Mouse (Mus musculus) gastrocnemius, postnatal 36 days (tissue): ENCODE data around the gene Gpnmb. TPM values are rescaled to one million over a fixed set of nuclear protein-coding genes. Genes with fewer than 3 reads are reported as not detected.

ENCODE experiments used
- DNase-seq, 2 experiments: peaks; one replicate each; pipeline ENCODE4 v3.0.0; 2022
- intact Hi-C: fragments of 180-260 bp; cut with DNase I; formaldehyde crosslinking; loops from one replicate; pipeline ENCODE4 v1.15.1; 2025
- long read RNA-seq, 2 experiments: library from polyadenylated mRNA; stranded (forward); transcript quantifications; one replicate each; pipeline ENCODE4 v2.0.0; 2021
- total RNA-seq, 2 experiments: library from RNA; stranded (reverse); gene quantifications; 2 replicates each; pipeline ENCODE4 v1.2.3; 2021

The Gpnmb gene
- 1 to 10 TPM; 1.0 to 2.2 TPM for total RNA-seq
- long read RNA-seq, experiment 1, partial matches to known transcripts = 0 of 1 reads
- long read RNA-seq, experiment 1, other reads (novel, unspliced or antisense) = 0 of 1 reads
- long read RNA-seq, experiment 2, partial matches to known transcripts = 1 of 1 reads
- long read RNA-seq, experiment 2, other reads (novel, unspliced or antisense) = 0 of 1 reads

DNA sequence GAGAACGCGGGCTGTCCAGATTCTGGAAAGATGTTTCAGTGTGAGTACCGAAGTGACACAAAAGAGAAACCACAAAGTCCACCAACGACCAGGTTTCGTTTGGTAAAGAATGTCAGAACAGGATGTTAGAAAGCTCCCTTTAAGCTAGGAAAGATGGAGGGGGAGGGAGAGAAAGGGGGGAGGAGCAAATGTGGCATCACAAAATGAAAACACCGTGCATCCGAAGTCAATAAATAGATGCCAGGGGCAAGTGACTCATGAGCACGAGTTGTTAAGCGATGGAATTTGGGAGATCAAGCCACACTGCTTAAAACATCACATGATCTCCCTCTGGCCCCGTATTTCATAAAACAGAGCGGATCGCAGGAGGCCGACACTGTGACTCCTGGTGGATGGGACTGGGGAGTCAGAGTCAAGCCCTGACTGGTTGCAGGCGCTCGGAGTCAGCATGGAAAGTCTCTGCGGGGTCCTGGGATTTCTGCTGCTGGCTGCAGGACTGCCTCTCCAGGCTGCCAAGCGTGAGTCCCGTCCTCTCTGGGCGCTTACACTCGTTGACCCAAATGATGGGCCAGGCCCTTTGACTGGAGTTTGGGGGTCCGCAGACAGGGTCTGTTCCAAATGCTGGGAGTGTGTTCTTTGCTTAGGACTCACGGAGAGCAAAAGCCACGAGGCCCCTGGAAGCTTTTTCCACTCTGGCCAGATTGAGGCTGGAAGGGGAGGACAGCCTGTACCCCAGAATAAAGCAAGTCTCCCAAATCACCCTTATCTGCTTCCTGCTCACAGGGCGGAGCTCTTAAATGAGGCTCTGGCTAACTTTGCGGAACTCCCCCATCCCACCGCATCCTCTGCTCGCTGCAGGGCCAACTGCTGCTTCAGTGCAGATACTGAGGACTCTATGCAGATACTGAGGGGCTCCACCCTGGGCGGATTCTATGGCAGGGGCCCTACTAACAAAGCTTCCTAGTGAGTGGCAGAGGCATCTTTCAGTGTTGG, at the start of gene Gpnmb:
Gpnmb (plus strand) TSS at position 272 of the 993 bp plus-strand sequence.
- intact Hi-C loops = no loop called here
- peak in 1 of 2 experiments; percentile 17 for DNase-seq

DNA sequence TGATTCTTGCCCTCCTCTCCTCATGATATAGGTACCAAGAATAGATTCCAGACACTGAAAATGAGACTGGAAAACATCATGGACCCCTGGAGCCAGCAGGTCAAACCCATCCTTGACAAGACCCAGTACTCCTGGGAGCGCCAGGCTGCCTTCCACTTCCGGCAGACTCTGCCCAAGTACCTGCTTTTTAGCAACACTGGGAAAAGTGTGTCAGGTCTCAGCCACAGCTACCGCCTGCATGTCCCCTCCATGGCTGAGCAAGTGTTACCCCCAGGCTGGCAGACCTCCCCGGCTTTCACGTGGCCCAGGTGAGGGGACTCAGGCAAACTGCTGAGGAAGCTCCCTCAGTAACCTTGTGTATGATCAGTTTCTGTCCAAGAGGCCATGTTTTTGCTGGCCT, 46.4 kb upstream of the Gpnmb start:
- no peak for DNase-seq
- intact Hi-C loops = no loop called here

DNA sequence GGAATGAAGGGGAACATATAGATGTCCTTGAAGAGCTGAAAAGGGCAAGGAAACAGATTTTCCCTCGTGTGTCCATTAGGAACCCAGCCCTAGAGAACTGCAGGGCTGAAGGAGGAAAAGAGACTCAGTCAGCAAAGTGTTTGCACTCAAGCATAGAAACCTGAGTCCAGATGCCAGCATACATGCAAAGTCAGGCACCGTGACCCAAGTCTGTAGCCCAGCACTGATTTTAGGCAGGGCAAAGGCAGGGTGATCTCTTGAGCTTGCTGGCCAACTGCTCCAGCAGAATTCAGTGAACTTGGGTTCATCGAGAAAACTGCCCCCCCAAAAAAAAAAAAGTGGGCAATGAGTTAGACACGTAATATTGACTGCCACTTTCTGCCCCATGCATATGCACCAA, 44.4 kb upstream of the Gpnmb start:
- intact Hi-C loops = no loop called here
- DNase-seq = no peak

DNA sequence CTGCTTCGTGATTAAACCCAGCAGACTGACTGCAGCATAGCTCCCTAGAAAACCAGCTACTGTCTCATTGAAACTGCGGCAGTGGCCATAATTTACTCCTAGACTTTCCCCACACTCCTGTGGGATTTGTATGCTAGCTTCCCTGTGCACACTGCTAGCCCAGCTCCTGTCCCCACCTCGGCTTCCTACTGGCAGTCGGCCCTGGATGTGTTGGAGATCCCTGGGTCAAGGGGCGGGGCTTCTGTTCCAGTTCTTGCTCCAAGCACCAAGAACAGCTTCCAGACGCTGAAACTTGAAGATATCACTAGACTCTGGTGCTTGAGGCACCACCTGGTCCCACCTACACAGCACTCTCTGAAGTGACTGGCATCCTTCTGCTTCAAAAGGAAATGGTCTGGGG, 38.2 kb upstream of the Gpnmb start:
- no peak for DNase-seq
- intact Hi-C loops = no loop called here

DNA sequence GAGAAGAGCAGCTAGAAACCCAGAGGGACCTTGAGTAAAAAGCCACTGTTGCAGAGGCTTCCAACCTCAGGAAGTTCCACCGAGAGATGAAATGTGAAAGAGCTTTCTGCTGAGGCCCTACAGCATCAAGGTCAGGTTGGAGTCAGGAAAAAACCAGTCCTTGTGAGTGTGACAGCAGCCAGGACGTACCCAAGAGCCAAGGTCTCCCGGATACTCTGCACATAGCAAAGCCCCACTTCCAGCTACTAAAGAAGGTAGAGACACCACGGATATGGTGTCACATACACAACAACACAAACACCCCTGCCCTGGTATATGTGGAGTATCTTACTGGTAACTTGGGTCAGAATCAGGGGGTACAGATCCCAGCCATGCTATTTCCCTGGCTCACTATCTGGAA, 37.5 kb upstream of the Gpnmb start:
- no peak for DNase-seq
- intact Hi-C loops = no loop called here

DNA sequence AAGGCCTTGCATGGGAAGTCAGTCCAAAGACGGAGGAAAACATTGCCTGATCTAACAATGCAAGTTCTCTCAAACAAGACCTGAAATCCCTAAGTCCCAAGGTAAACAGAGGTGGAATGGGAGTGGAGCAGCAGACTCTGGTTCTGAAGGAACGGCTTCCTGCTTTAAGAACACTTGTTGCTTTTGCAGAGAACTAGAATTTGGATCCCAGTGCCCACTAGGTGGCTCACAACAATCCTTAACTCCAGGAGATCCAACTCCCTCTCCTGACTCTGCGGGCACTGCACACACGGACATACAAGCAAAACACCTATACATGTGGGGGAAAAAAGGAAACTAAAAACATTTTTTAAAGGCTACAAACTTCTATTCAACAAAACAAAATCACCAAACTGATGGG, 33.0 kb upstream of the Gpnmb start:
- intact Hi-C loops = no loop called here
- no peak for DNase-seq

DNA sequence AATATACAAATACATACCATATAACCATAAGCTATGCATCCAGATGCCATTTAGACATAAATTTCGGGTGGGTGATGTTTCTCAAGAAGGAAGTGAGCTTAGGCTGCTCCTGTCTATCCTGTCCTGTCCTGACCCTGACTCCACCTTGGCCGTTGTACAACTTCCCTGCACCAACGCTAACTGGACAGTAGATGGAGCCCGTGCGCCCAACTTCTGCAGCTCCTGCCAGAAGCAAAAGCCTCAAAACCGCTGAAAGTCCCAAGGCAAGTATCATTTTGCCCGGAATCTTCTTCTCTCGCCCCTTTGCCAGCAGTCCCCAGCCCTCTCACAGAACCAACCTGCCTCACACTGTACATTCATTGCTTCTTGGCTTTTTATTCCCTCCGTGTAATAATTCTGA, 28.4 kb upstream of the Gpnmb start:
- DNase-seq = peak; percentile 28 to 44

DNA sequence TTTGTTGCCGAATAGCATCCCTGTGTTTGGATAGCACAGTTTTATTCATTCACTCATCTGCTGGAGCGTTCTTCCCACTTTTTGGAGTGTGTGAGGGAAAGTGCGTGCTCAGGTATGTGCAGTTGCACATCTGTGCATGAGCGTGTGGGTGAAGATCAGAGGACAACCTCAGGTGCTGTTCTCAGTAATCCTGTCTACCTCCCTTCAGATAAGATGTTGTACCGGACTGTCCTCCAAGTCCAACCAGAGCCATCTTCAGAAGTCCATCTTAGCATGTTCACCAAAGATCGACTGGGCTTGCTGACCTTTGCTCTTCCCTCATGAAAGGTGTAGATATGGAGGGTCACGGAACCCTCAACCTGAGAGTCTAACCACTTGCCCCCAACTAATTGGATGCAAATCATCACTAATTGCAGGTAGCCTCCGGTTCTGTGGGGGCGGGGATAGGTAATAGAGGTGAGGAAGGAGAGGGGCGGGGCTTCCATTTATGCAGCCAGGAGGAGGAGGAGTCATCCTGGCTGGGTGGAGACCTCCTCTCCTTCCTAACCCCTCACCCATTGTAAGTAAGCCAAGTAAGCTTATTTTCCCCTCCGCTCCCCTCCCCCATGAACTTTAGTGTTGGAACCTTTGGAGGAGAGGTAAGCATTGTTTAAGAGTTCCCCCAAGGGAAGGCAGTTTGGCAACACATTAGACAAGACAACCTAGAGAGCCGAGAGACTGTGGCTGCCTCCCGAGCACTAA, 27.8 kb upstream of the Gpnmb start:
- intact Hi-C loops = no loop called here
- DNase-seq = no peak

More for the DNA sequence above, 28.4 kb upstream of the Gpnmb start:
- intact Hi-C loops = no loop called here

DNA sequence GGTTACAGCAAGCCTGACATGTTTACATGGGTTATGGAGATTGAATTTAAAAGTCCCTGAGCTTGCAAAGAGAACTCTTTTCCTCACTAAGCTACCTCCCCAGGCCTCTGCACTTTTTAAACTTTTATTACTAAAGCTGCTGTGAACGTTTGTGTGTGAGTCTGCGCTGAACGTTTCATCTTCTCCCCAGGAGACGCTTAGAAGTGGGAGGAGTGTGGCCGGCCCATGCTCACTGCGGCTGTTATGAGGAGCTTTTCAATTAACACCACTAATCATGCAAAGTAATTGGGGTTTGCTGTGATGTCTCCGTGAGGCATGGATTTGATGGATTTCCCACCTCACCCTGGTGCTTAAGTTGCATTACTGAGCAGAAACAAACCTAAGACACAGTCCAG, 27.2 kb upstream of the Gpnmb start:
- DNase-seq = no peak

DNA sequence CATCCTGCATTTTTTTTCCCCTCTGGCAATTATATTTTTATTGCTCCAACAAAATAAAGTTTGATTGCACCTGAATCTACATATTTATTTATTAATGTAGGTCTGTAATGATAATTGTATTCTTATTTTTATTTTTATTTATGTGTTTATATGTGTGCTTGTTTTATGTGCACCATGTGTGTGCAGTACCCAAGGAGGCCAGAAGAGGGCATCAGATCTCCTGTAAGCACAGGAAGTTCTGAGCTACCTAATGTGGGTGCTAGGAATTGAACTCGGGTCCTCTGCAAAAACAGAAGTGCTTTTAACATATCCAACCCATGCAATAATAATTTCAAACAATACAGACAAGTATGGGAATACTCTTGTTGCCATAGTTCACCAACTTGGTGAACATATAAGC, 26.7 kb upstream of the Gpnmb start:
- DNase-seq = no peak
- intact Hi-C loops = no loop called here

More for the DNA sequence above, 27.2 kb upstream of the Gpnmb start:
- intact Hi-C loops = no loop called here

DNA sequence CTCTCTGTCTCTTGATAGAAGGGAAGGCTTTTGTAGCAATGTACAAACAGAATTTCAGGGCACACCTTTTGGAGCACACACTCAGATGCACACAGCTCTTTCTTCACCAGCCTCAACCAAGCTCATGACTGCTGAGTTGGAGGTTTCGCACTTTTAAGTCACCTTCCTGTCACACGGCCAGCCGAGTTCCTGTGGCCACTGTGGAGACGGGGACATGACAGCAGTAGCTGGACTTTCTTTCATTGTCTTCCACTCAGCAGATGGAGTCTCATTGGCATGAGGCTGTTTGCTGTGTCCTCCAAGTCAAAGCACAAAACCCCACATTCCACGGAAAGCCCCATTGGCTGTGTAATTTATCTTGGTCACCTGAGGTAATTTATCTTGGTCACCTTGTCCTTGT, 25.2 kb upstream of the Gpnmb start:
- intact Hi-C loops = no loop called here

DNA sequence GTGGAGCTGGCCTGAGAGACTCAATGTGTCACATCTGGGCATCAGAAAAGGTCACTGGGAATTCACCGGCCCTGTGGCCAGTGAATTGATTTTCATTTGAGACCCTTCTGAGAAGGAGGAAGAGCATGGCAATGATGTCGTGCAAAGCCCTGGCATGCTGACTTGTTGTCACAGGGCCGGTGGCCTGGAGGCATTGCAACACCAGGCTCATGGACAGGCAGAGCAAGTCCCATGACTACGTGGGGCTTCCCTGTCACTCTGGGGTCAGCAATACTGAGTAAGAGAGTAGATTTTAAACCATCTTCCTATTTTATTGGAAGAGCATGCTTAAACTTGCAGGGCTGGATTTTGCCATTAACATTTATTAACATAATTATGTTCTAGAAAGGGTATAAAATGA, 23.3 kb upstream of the Gpnmb start:
- no peak for DNase-seq
- intact Hi-C loops = no loop called here

More for the DNA sequence above, 25.2 kb upstream of the Gpnmb start:
- DNase-seq = no peak

DNA sequence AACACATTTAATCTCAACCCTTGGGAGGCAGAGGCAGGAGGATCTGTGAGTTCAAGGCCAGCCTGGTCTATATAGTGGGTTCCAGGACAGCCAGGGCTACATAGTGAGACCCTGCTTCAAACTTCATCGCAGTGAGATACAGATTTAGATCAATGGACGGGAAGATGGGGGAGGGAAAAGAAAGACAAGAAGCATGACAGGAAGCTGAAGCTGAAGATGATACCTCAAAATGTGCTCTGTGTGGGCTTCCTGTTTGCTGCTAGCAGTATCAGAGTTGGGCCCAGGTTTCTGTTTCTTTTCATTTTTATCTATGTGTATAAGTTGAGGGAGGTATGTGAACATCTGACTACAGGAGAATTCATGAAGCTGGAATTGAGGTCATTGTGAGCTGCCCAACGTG, 22.9 kb upstream of the Gpnmb start:
- DNase-seq = no peak
- intact Hi-C loops = no loop called here

DNA sequence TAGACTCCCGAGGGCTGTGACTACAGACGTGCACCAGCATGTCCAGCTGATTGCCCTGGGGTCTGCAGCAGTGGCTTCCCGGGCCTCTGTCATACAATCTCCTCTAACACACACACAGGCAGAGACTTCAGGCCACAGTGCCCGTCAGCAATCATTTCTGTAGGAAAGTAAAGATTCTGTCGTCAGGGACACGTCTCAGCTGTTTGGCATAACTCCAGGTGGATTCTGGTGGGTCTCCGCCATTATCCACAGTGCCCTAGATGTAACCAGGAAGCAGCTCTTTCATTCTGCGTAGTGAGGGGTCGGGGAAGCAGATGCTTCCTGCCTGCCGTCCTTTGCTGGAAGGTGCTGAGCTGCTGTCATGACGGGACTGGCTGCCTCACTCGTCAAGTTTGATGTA, 19.2 kb upstream of the Gpnmb start:
- intact Hi-C loops = no loop called here
- no peak for DNase-seq

DNA sequence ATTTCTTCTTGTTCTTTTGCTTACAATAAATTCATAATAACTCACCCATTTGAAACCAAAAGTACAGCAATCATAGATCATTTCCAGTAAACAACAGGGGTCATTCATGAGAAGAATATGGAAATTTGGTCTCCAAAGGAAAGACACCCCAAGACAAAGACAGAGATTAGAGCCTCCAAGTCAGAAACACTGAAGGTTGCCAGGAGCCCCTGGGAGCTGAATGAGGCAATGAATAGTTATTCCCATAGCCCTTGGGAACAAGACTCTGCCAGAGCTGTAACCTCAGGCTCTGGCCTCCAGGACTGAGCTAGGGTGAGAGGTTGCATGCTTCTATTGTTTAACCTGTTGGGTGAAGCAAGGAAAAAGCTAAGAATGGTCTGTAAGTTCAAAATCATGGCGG, 17.0 kb upstream of the Gpnmb start:
- intact Hi-C loops = no loop called here
- no peak for DNase-seq

DNA sequence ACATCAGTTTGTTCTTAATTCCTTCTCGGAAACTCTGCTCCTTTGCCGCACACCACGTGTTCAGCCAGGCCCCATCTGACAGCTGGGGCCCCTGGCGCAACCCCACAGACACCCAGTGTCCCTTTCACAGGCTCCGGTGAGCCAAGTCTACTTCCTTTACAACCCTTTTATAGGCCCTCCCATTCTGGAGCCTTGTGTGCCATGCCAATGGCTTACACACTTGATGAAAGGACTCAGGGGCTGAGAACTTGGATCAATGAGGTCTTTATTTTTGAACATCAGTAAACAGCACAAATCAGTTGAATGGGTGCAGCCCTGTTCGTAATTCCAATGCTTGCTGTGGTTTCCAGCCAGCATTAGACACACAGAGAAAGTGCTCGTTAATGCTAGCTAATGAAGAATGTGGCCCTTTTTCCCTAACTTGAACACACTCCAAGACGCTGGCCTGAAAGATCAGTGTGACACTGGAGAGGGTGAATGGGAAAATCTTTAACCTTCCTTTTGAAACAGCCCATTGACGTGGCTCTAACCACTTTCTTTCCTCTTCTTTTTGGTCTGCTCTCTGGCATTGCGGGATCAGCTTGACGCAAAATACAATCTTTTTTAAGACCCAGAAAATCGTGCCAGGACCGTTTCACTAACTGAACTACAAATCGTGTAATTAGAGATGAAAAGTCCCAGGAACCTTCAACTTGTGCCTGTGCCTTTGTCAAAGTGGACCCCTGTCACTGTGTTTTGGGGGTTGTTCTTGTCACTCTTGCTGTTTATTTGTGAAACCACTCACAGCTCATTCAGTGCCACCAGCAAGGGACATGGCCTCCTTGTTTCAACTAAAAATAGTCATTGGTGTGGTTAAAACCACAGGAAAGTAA, 15.0 kb upstream of the Gpnmb start:
- intact Hi-C loops = no loop called here
- no peak for DNase-seq

DNA sequence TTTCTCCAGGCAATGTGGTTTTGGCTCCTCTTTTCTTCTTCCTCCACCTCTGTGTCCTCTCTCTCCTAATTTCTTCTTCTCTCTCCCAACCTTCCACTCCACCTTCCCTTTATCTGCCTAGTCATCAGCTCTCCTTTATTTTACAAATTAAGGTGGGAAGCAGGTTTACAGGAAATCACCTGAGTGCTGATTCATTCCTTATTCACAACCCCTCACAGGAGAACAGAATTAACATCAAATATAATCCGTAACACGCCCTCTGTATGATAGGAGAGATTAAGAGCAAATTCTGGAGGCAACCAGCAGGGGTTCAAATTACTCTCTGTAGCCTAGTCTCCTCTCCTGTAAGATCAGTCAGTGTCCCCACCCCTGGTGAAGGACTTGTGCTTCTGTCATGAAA, 14.0 kb upstream of the Gpnmb start:
- intact Hi-C loops = no loop called here
- no peak for DNase-seq

DNA sequence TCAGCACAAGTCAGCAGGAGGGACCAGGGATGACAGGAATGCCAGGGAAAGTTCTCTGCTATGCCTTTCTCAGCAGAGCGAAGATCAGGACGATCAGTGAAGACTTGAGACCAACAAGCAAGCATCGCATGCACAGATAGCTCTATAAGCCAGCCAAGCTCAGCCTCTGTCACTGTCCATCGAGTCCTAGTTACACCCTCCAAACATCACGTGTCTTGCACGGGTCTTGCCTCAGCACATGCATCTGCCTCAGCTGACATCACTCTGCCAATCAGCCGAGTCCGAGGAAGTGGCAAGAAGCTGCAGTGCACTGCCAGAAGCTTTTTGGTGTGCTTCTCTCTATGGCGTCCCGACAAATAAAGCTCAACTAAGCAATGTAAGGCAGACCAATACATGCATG, 13.0 kb upstream of the Gpnmb start:
- DNase-seq = no peak
- intact Hi-C loops = no loop called here

DNA sequence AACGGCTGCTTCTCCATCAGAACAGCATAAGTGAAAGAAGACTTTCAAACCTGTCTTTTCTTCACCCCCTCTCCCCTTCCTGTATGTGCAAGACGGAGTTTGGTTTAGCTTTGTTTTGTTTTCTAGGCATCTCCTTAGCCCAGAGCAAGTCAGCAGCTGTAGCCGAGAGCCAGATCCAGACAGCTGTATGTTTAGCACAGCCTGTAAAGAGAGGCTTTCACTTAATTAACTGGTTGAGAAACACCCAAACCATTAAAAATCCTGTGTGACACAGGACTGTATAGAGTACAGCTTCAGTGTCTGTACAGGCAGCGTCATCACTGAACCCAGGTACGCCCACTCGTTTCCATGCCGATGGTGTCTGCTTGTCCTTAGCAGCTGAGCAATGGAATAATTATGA, 11.1 kb upstream of the Gpnmb start:
- DNase-seq = no peak

DNA sequence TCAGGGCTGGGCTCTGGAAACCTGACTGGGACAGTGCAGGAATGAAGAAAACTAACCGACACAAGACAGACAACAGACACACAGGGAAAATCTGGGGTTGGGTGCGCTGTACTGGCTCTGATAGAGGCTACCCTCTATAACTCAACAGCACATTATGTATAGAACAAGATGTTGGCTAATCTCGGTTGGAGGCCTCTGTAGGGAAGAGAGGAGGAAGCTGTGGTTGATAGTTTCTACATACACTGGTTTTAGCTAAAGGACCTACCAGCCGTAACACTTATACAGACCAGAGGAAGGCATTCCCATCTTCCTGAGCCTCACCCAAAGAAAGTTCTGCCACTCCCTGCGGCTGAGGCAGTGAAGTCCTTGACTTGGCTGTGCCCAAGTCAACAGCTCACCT, 9.8 kb upstream of the Gpnmb start:
- DNase-seq = no peak
- intact Hi-C loops = no loop called here

More for the DNA sequence above, 11.1 kb upstream of the Gpnmb start:
- intact Hi-C loops = no loop called here
